Mouse (Mus musculus): ENCODE data around the gene 2310057J18Rik. TPM values are rescaled to one million over a fixed set of nuclear protein-coding genes. Genes with fewer than 3 reads are reported as not detected.

Gene 2310057J18Rik
- polyA plus RNA-seq (2021; fragmentation: Nextera tagmentation), result not detected in 2 replicates
- long read RNA-seq, experiment 1, result 0 reads
- long read RNA-seq, experiment 2, result 0 reads

DNA sequence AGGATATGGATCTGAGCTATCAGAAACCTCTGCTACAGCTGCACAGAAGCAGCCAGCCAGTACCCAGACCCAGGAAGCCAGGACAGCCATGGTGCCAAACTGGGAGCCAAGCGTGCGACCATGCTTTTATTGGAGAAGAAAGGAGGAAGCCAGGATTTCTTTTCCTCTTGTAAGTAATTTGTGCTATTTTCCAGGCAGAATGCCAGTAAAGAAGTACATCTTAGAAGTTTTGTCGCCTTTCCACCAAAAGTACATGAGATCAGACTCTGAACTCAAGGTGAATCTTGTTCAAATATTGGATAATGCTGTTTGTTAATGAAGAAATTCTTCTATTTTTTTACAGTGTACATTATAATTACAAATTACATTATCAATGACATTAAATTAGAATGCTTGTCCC, at the start of gene 2310057J18Rik:
TSS of gene 2310057J18Rik (minus strand) at position 101 of the 400 bp plus-strand sequence.

Other genes with a start within 250 kb of the 2310057J18Rik start
- gene Soga3, start 157.5 kb upstream of the 2310057J18Rik start, polyA plus RNA-seq (2021; fragmentation: Nextera tagmentation), result 96.2 and 123 TPM in 2 replicates
- 2.5 and 4.6 TPM in 2 replicates for gene Gm49353, start 212.7 kb upstream of the 2310057J18Rik start, polyA plus RNA-seq (2021; fragmentation: Nextera tagmentation)
- gene 9330159F19Rik, start 225.3 kb upstream of the 2310057J18Rik start, polyA plus RNA-seq (2021; fragmentation: Nextera tagmentation), result 8.2 and 15.1 TPM in 2 replicates